Mouse (Mus musculus) kidney, adult 2 months (tissue): ENCODE measurements around the gene Fmc1.

Experiments used
- CTCF ChIP-seq: fragments of 200-500 bp; conservative IDR thresholded peaks from 2 replicates; pipeline ENCODE4 v1.5.1; 2011; ENCODE audit warnings: low read depth, mild to moderate bottlenecking, control low read depth, low read length, moderate library complexity, mixed read lengths; ENCODE audit not compliant: insufficient read depth, insufficient read length
- POLR2A ChIP-seq: fragments of 200-500 bp; IDR thresholded peaks from one replicate; pipeline ENCODE4 v1.6.1; 2011; ENCODE audit warnings: low read depth, low read length, control low read depth

DNA sequence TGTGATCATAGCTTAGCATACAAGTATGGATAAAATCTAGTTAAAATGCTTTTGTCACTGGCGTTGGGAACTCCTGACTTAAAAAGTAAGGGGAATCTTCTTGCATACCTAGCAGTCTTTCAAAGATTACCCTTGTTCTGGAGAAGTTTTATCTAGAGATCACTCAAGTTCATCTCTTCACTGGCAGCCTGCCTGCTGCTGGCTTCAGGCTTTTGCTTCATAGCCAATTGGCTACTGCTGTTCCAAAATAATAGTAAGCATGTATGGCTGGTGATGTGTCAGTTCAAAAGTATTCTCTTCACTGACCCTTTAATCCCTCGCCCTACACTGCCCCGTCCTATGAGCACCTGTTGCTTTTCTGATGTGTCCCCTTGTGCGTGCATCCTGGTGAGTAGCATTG is 18.1 kb upstream of the Fmc1 start:
- TF ChIP-seq CTCF (no peak), POLR2A (no peak)
